Mouse (Mus musculus) olfactory bulb, adult 2 months (tissue): Measurements from ENCODE around the gene Nt5c2.

ENCODE experiments used
- CTCF ChIP-seq: fragments of 200-500 bp; IDR thresholded peaks from 2 replicates; pipeline ENCODE4 v1.5.1; 2012; ENCODE audit warnings: low read depth, mild to moderate bottlenecking, low read length, moderate library complexity; ENCODE audit not compliant: insufficient read depth
- POLR2A ChIP-seq: fragments of 200-500 bp; IDR thresholded peaks from 2 replicates; pipeline ENCODE4 v1.6.1; 2012; ENCODE audit warnings: mild to moderate bottlenecking, low read depth, low read length, moderate library complexity; ENCODE audit not compliant: insufficient read depth

- no peak for TF ChIP-seq POLR2A
- TF ChIP-seq CTCF = no peak
Measured at GRCm38 (mm10) chr19:46920571-46920970, 94.4 kb downstream of the Nt5c2 start.
